Mouse (Mus musculus): ENCODE measurements around the gene Mmp9. TPM values are rescaled to one million over a fixed set of nuclear protein-coding genes. Genes with fewer than 3 reads are reported as not detected.

The Mmp9 gene
- polyA plus RNA-seq, 1 experiment from 2014 or later, result 2.0 TPM

DNA sequence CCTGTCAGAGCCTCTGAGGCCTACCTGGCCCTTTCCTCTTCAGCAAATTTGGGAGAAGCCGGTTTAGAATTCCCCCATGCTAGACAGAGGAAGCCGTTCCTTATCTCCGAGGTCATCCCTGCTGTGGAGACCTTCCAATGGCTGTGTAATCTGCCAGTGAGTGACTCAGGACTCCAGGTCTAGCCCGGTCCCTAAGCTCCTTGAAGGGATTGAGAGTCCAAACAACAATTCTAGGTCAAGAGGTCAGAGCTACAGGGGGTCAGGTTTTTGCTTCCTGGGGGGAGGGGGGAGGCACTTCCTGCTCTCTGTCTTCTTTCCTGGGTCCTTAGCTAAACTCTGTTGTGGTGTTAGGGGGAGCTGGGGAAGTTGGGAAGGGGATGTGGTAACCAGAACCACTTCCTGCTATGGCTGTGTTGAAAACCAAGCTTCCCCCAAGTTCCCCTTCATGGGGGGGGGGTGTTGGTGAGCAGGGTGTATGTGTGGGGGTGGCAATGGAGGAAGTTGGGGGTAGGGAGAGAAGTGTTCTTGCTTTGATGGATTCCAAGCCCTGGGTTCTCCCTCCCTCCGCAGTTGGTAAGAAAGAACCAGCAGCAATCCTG is 2.2 kb downstream of the Mmp9 start:
- no peak overlapping the region for H3K9ac ChIP-seq (ENCODE audit: low read length)
- H3K4me2 ChIP-seq, result no peak overlapping the region
- H3K9me3 ChIP-seq (ENCODE audit: control insufficient read depth, low read length), result no peaks in the 10 kb centered on the region
- ATAC-seq (ENCODE audit: low FRiP score) (no peak), DNase-seq (ENCODE audit: low spot score, missing footprints) (no peak)
- WGBS, result 12% methylated on average over 5 of the region's 5 CpGs
- H3K4me3 ChIP-seq (ENCODE audit: low read depth, low read length), result no peak overlapping the region
- H3K36me3 ChIP-seq (ENCODE audit: control insufficient read depth, insufficient read depth, low read length), result no peaks in the 10 kb centered on the region
- peaks cover 24% of the 10 kb centered on the region for H3K27me3 ChIP-seq (ENCODE audit: control insufficient read depth, insufficient read depth, low read length)
- H3K27ac ChIP-seq (ENCODE audit: low read depth, low read length), result no peak overlapping the region
- H3K4me1 ChIP-seq (ENCODE audit: control insufficient read depth, insufficient read depth, low read length), result peaks cover 18% of the 10 kb centered on the region

DNA sequence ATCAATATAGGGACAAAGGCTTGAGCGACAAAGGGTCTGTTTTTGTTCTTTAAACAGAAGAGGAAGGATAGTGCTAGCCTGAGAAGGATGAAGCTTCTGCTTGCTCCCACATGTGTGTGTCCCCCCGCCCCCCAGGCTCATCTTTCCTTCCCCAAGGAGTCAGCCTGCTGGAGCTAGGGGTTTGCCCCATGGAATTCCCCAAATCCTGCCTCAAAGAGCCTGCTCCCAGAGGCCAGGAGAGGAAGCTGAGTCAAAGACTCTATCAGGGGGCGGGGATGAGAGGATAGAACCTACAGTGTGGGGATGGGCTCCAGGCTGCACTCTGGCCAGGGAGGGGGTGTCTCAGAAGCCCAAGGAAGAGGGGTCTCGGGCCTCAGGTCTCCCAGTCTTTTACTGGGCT is 6.9 kb downstream of the Mmp9 start:
- H3K36me3 ChIP-seq (ENCODE audit: control insufficient read depth, insufficient read depth, low read length), result no peaks in the 10 kb centered on the region
- no peak for DNase-seq (ENCODE audit: low spot score, missing footprints)
- no peaks in the 10 kb centered on the region for H3K9me3 ChIP-seq (ENCODE audit: control insufficient read depth, low read length)
- H3K4me1 ChIP-seq (ENCODE audit: control insufficient read depth, insufficient read depth, low read length), result peaks cover 6% of the 10 kb centered on the region; the same call in 1 of the 2 replicates
- H3K27me3 ChIP-seq (ENCODE audit: control insufficient read depth, insufficient read depth, low read length), result peaks cover 44% of the 10 kb centered on the region
- no peak overlapping the region for H3K27ac ChIP-seq (ENCODE audit: low read depth, low read length)
- 18% methylated on average over 4 of the region's 4 CpGs for WGBS
- no peak overlapping the region for H3K4me2 ChIP-seq
- H3K4me3 ChIP-seq (ENCODE audit: low read depth, low read length), result no peak overlapping the region
- no peak overlapping the region for H3K9ac ChIP-seq (ENCODE audit: low read length)
- ATAC-seq (ENCODE audit: low FRiP score), result no peak

- Histone ChIP-seq H3K9ac (ENCODE audit: low read length) (no peak overlapping the region), H3K27me3 (ENCODE audit: control insufficient read depth, insufficient read depth, low read length) (peaks cover 47% of the 10 kb centered on the region), H3K4me1 (ENCODE audit: control insufficient read depth, insufficient read depth, low read length) (peaks cover 5% of the 10 kb centered on the region; the same call in 1 of the 2 replicates), H3K4me2 (no peak overlapping the region), H3K27ac (ENCODE audit: low read depth, low read length) (no peak overlapping the region), H3K36me3 (ENCODE audit: control insufficient read depth, insufficient read depth, low read length) (no peaks in the 10 kb centered on the region), H3K9me3 (ENCODE audit: control insufficient read depth, low read length) (no peaks in the 10 kb centered on the region), H3K4me3 (ENCODE audit: low read depth, low read length) (no peak overlapping the region)
- DNase-seq (ENCODE audit: low spot score, missing footprints), result no peak
- WGBS, result 17% methylated on average over 7 of the region's 7 CpGs
- ATAC-seq (ENCODE audit: low FRiP score), result no peak
Observed at GRCm38 (mm10) chr2:164947930-164948329, 7.3 kb downstream of the Mmp9 start.

GRCm38 (mm10) chr2:164948962-164949361 is 8.4 kb downstream of the Mmp9 start:
- H3K27me3 ChIP-seq (ENCODE audit: control insufficient read depth, insufficient read depth, low read length), result peaks cover 51% of the 10 kb centered on the region
- no peak overlapping the region for H3K27ac ChIP-seq (ENCODE audit: low read depth, low read length)
- DNase-seq (ENCODE audit: low spot score, missing footprints) (peak; percentile 91), ATAC-seq (ENCODE audit: low FRiP score) (no peak)
- WGBS, result 7% methylated on average over 25 of the region's 25 CpGs
- H3K4me2 ChIP-seq, result peak overlapping the region; percentile 22; the same call in 1 of the 2 replicates
- no peak overlapping the region for H3K9ac ChIP-seq (ENCODE audit: low read length)
- H3K4me1 ChIP-seq (ENCODE audit: control insufficient read depth, insufficient read depth, low read length), result peaks cover 5% of the 10 kb centered on the region; the same call in 1 of the 2 replicates
- H3K36me3 ChIP-seq (ENCODE audit: control insufficient read depth, insufficient read depth, low read length), result no peaks in the 10 kb centered on the region
- 0 out of 2 replicates have a peak overlapping the region, but pooled peaks have one; percentile 5 for H3K4me3 ChIP-seq (ENCODE audit: low read depth, low read length)
- no peaks in the 10 kb centered on the region for H3K9me3 ChIP-seq (ENCODE audit: control insufficient read depth, low read length)

GRCm38 (mm10) chr2:164950501-164950900 is 9.9 kb downstream of the Mmp9 start:
- H3K4me1 ChIP-seq (ENCODE audit: control insufficient read depth, insufficient read depth, low read length), result peaks cover 5% of the 10 kb centered on the region; the same call in 1 of the 2 replicates
- no peak overlapping the region for H3K9ac ChIP-seq (ENCODE audit: low read length)
- H3K9me3 ChIP-seq (ENCODE audit: control insufficient read depth, low read length), result no peaks in the 10 kb centered on the region
- H3K4me2 ChIP-seq, result no peak overlapping the region
- H3K36me3 ChIP-seq (ENCODE audit: control insufficient read depth, insufficient read depth, low read length), result no peaks in the 10 kb centered on the region
- 29% methylated on average over 13 of the region's 13 CpGs for WGBS
- DNase-seq (ENCODE audit: low spot score, missing footprints) (peak; percentile 90), ATAC-seq (ENCODE audit: low FRiP score) (no peak)
- no peak overlapping the region for H3K27ac ChIP-seq (ENCODE audit: low read depth, low read length)
- H3K4me3 ChIP-seq (ENCODE audit: low read depth, low read length), result no peak overlapping the region
- peaks cover 51% of the 10 kb centered on the region for H3K27me3 ChIP-seq (ENCODE audit: control insufficient read depth, insufficient read depth, low read length)

DNA sequence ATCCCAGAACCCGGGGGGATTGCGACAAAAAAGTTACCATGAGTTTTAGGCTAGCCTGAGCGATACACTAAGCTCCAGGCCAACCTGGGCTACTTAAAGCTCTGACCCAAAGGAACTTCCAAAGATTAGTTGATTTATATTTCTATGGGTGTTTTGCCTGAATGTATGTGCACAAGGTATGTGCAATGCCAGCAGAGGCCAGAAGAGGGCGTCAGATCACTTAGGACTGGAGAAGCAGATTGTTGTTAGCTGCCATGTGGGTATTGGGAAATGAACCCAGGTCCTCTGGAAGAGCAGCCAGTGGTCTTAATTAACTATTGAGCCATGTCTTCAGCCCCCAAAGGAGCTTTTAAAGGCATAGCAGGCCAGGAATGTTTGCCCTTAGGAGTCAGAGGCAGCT is 11.2 kb downstream of the Mmp9 start:
- 80% methylated on average over 4 of the region's 4 CpGs for WGBS
- Histone ChIP-seq H3K4me3 (ENCODE audit: low read depth, low read length) (no peak overlapping the region), H3K4me2 (no peak overlapping the region), H3K9me3 (ENCODE audit: control insufficient read depth, low read length) (no peaks in the 10 kb centered on the region; the same call in 1 of the 2 replicates), H3K9ac (ENCODE audit: low read length) (no peak overlapping the region), H3K27ac (ENCODE audit: low read depth, low read length) (no peak overlapping the region), H3K4me1 (ENCODE audit: control insufficient read depth, insufficient read depth, low read length) (peaks cover 5% of the 10 kb centered on the region; the same call in 1 of the 2 replicates), H3K36me3 (ENCODE audit: control insufficient read depth, insufficient read depth, low read length) (no peaks in the 10 kb centered on the region), H3K27me3 (ENCODE audit: control insufficient read depth, insufficient read depth, low read length) (peaks cover 51% of the 10 kb centered on the region)
- ATAC-seq (ENCODE audit: low FRiP score) (no peak), DNase-seq (ENCODE audit: low spot score, missing footprints) (no peak)

GRCm38 (mm10) chr2:164952448-164952847 is 11.9 kb downstream of the Mmp9 start:
- Histone ChIP-seq H3K4me2 (no peak overlapping the region), H3K27me3 (ENCODE audit: control insufficient read depth, insufficient read depth, low read length) (peaks cover 51% of the 10 kb centered on the region), H3K27ac (ENCODE audit: low read depth, low read length) (no peak overlapping the region), H3K4me3 (ENCODE audit: low read depth, low read length) (no peak overlapping the region), H3K4me1 (ENCODE audit: control insufficient read depth, insufficient read depth, low read length) (peaks cover 5% of the 10 kb centered on the region; the same call in 1 of the 2 replicates), H3K9me3 (ENCODE audit: control insufficient read depth, low read length) (no peaks in the 10 kb centered on the region; the same call in 1 of the 2 replicates), H3K9ac (ENCODE audit: low read length) (no peak overlapping the region), H3K36me3 (ENCODE audit: control insufficient read depth, insufficient read depth, low read length) (no peaks in the 10 kb centered on the region)
- ATAC-seq (ENCODE audit: low FRiP score) (no peak), DNase-seq (ENCODE audit: low spot score, missing footprints) (no peak)
- 47% methylated on average over 13 of the region's 13 CpGs for WGBS

DNA sequence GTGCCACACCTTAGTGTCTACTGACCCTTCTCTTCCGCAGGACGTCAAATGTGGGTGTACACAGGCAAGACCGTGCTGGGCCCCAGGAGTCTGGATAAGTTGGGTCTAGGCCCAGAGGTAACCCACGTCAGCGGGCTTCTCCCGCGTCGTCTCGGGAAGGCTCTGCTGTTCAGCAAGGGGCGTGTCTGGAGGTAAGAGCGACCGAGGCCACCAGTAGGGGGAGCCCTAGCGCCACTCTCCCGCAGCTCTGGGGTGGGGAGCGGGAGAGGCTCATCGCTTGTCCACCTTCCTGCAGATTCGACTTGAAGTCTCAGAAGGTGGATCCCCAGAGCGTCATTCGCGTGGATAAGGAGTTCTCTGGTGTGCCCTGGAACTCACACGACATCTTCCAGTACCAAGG is 12.6 kb downstream of the Mmp9 start:
- H3K4me1 ChIP-seq (ENCODE audit: control insufficient read depth, insufficient read depth, low read length), result peaks cover 5% of the 10 kb centered on the region; the same call in 1 of the 2 replicates
- no peaks in the 10 kb centered on the region for H3K36me3 ChIP-seq (ENCODE audit: control insufficient read depth, insufficient read depth, low read length)
- DNase-seq (ENCODE audit: low spot score, missing footprints) (peak; percentile 98), ATAC-seq (ENCODE audit: low FRiP score) (peak; percentile 82)
- WGBS, result 2% methylated on average over 21 of the region's 21 CpGs
- H3K27me3 ChIP-seq (ENCODE audit: control insufficient read depth, insufficient read depth, low read length), result peaks cover 44% of the 10 kb centered on the region
- no peaks in the 10 kb centered on the region; the same call in 1 of the 2 replicates for H3K9me3 ChIP-seq (ENCODE audit: control insufficient read depth, low read length)
- no peak overlapping the region for H3K4me3 ChIP-seq (ENCODE audit: low read depth, low read length)
- H3K9ac ChIP-seq (ENCODE audit: low read length), result no peak overlapping the region
- H3K4me2 ChIP-seq, result no peak overlapping the region
- H3K27ac ChIP-seq (ENCODE audit: low read depth, low read length), result no peak overlapping the region

- Histone ChIP-seq H3K4me3 (ENCODE audit: low read depth, low read length) (no peak overlapping the region), H3K36me3 (ENCODE audit: control insufficient read depth, insufficient read depth, low read length) (no peaks in the 10 kb centered on the region), H3K4me2 (no peak overlapping the region), H3K27ac (ENCODE audit: low read depth, low read length) (no peak overlapping the region), H3K9me3 (ENCODE audit: control insufficient read depth, low read length) (no peaks in the 10 kb centered on the region; the same call in 1 of the 2 replicates), H3K4me1 (ENCODE audit: control insufficient read depth, insufficient read depth, low read length) (peaks cover 2% of the 10 kb centered on the region; the same call in 1 of the 2 replicates), H3K27me3 (ENCODE audit: control insufficient read depth, insufficient read depth, low read length) (peaks cover 19% of the 10 kb centered on the region), H3K9ac (ENCODE audit: low read length) (no peak overlapping the region)
- ATAC-seq (ENCODE audit: low FRiP score) (no peak), DNase-seq (ENCODE audit: low spot score, missing footprints) (no peak)
- 71% methylated on average over 4 of the region's 4 CpGs for WGBS
Observed at GRCm38 (mm10) chr2:164955725-164956124, 15.1 kb downstream of the Mmp9 start.
